Mouse (Mus musculus) liver, adult 2 months (tissue): ENCODE measurements at regions not wholly inside any gene's neighbourhood (a gene's known extent, or its start where the extent isn't known, plus 50 kb on each side); places are given as distances from the start of the nearest gene placed in this dataset.

Experiments used
- CTCF ChIP-seq: fragments of 200-500 bp; IDR thresholded peaks from 2 replicates; pipeline ENCODE4 v1.5.1; 2011; ENCODE audit warnings: low read depth, low read length, control low read depth
- POLR2A ChIP-seq: fragments of 200-500 bp; IDR thresholded peaks from 2 replicates; pipeline ENCODE4 v1.6.1; 2011; ENCODE audit warnings: low read length, control low read depth; ENCODE audit not compliant: insufficient read depth; ENCODE audit errors: extremely low read depth

DNA sequence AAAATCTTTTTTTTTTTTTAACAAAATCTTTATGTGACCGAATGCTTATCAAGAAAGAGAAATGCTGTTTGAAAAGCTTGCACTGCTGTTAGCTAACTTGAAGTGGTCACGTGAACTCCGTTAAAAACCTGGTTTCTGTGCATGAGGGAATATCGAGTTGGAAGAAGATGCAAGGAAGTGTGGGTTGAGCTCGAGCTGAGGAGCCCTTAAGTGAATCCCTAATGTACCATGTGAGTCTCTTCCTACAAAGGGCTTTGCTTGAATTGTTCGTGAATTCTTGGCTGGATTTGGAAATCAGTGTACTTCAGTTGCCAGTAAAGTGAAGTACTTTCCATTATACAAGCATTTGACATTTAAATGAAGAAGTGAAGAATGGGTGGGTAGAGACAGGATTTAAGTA, 129.7 kb downstream of the Nup35 start:
- TF ChIP-seq CTCF (no peak), POLR2A (no peak)
